ENCODE assay signal across 10 mouse cellular contexts in genomic region chr12:108674502-108674901, GRCm38 (mm10). TPM values are rescaled to one million over a fixed set of nuclear protein-coding genes. Genes with fewer than 3 reads are reported as not detected.
DNase-seq lines count a peak whose midpoint lies in the region; ATAC-seq lines count a peak whose summit lies in the region.
"Had no signal": no experiment of that assay in that cellular context is flagged by ENCODE, and none has a peak within 500 bp of the region (broad histone marks: within the 10 kb centered on the region; RNA-seq: fewer than 3 reads in every experiment).

No protein-coding gene starts in this region.

- H3K9me3 ChIP-seq in lung, embryonic 16.5 days (ENCODE audit: control insufficient read depth, low read length): no peaks in the 10 kb centered on the region
- no peaks in the 10 kb centered on the region for H3K9me3 ChIP-seq in neural tube, embryonic 15.5 days (replicated peaks)
- H3K9me3 ChIP-seq: neural tube, embryonic 12.5 days had no signal

- 53% methylated on average over 4 of the region's 4 CpGs for WGBS in lung, embryonic 16.5 days
- WGBS in neural tube, embryonic 15.5 days: 90% methylated on average over 4 of the region's 4 CpGs

- H3K36me3 ChIP-seq in lung, embryonic 16.5 days (ENCODE audit: control insufficient read depth, insufficient read depth, low read length): peaks cover 31% of the 10 kb centered on the region
- peaks cover 64% of the 10 kb centered on the region for H3K36me3 ChIP-seq in neural tube, embryonic 15.5 days

- H3K4me3 ChIP-seq in lung, embryonic 16.5 days (ENCODE audit: low read length): no peak overlapping the region
- no peak overlapping the region for H3K4me3 ChIP-seq in neural tube, embryonic 15.5 days (replicated peaks)
- H3K4me3 ChIP-seq: neural tube, embryonic 12.5 days had no signal

- H3K9ac ChIP-seq in lung, embryonic 16.5 days (ENCODE audit: low read length): no peak overlapping the region
- no peak overlapping the region for H3K9ac ChIP-seq in neural tube, embryonic 15.5 days (replicated peaks)
- H3K9ac ChIP-seq: neural tube, embryonic 12.5 days had no signal

- peaks cover 2% of the 10 kb centered on the region; the same call in 1 of the 2 replicates for H3K4me1 ChIP-seq in lung, embryonic 16.5 days (replicated peaks; ENCODE audit: control insufficient read depth, insufficient read depth, low read length)
- H3K4me1 ChIP-seq in neural tube, embryonic 15.5 days: no peaks in the 10 kb centered on the region
- H3K4me1 ChIP-seq: neural tube, embryonic 12.5 days had no signal

- peak; percentile 17 for DNase-seq in gastrocnemius, adult 18-20 months (ENCODE audit: low spot score)
- no peak for DNase-seq in gastrocnemius, postnatal 10 days
- DNase-seq in cerebellum, adult 8-10 months: peak; percentile 33
- DNase-seq in heart, postnatal 36 days: peak; percentile 55 to 58
- DNase-seq in yolk sac, embryonic 10.5 days (ENCODE audit: low spot score): no peak

- ATAC-seq in lung, embryonic 16.5 days (ENCODE audit: low read depth): peak; percentile 37; the same call in 1 of the 2 replicates
- no peak for ATAC-seq in neural tube, embryonic 15.5 days (ENCODE audit: low FRiP score)
- ATAC-seq in erythroblast, adult 5-6 weeks (replicated peaks; ENCODE audit: low FRiP score, poor library complexity, severe bottlenecking): no peak

- H3K27ac ChIP-seq in lung, embryonic 16.5 days (ENCODE audit: low read length): no peak overlapping the region
- no peak overlapping the region for H3K27ac ChIP-seq in neural tube, embryonic 15.5 days (replicated peaks)
- H3K27ac ChIP-seq: neural tube, embryonic 12.5 days had no signal

- no peaks in the 10 kb centered on the region for H3K27me3 ChIP-seq in lung, embryonic 16.5 days (ENCODE audit: control insufficient read depth, insufficient read depth, low read depth, low read length)
- no peaks in the 10 kb centered on the region for H3K27me3 ChIP-seq in neural tube, embryonic 15.5 days (replicated peaks)
- H3K27me3 ChIP-seq: neural tube, embryonic 12.5 days had no signal

- intact Hi-C loops in heart, postnatal 36 days (cut with DNase I): no loop called here

- H3K4me2 ChIP-seq in lung, embryonic 16.5 days (ENCODE audit: low read depth, low read length): no peak overlapping the region
- no peak overlapping the region for H3K4me2 ChIP-seq in neural tube, embryonic 15.5 days
- H3K4me2 ChIP-seq: neural tube, embryonic 12.5 days had no signal

RNA-seq across cellular contexts. Expression of gene Degs2, which starts 27.6 kb away (rescaled TPM):
- under 1 TPM in 1 of 2 experiments, not detected in 1; 0.28 TPM for total RNA-seq in gastrocnemius, adult 18-20 months (2021)
- total RNA-seq in gastrocnemius, postnatal 10 days (2021): under 1 TPM; 0.19 to 0.20 TPM
- total RNA-seq in heart, postnatal 36 days (2021): under 1 TPM; 0.27 to 0.92 TPM
- 1.1 and 1.9 TPM in 2 replicates for polyA plus RNA-seq in lung, embryonic 16.5 days (2015; fragmentation: Nextera tagmentation; extraction: Ambion mirVana)
- 2.4 and 8.7 TPM in 2 replicates for polyA plus RNA-seq in neural tube, embryonic 15.5 days (2015; fragmentation: Nextera tagmentation; extraction: Ambion mirVana)
- not detected in 2 replicates for total RNA-seq in erythroblast, adult 5-6 weeks (2015; ENCODE audit: low replicate concordance)
- total RNA-seq in erythroblast, adult 5-6 weeks (2017; ENCODE audit: low replicate concordance): not detected in 2 replicates
- total RNA-seq: common myeloid progenitor, adult 5-6 weeks had no signal

Comparison
In these comparisons a context has a peak if more than half of its experiments do, and no peak if none do; other contexts are left out.
1. DNase-seq: peak in gastrocnemius, adult 18-20 months (single experiment), cerebellum, adult 8-10 months (single experiment) and heart, postnatal 36 days (2 of 2); none in gastrocnemius, postnatal 10 days (single experiment) and yolk sac, embryonic 10.5 days (single experiment).